Mouse (Mus musculus) urinary bladder, postnatal 25 days (tissue): ENCODE measurements around the gene Dennd2c.

Experiments
- DNase-seq: peaks from one replicate; pipeline ENCODE4 v3.0.0; 2022; ENCODE audit warnings: low spot score

Gene Dennd2c

DNA sequence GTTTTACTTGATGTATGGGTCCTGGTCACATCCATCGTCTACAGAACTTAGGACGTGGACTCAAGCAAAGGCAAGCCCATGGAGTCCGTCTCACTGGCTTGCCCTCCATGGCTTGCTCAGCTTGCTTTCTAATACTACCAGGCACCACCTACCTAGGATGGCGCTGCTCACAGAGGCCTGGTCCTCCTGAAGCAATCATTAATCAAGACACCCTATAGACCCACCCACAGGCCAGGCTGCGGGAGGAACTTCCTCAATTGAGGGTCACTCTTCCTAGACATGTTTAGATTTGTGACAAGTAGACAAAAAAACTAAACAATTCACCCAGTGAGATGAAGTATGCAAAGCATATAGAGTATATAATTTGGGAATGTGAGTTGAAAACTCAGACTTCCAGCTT, 9.8 kb downstream of the Dennd2c start:
- DNase-seq = no peak

DNA sequence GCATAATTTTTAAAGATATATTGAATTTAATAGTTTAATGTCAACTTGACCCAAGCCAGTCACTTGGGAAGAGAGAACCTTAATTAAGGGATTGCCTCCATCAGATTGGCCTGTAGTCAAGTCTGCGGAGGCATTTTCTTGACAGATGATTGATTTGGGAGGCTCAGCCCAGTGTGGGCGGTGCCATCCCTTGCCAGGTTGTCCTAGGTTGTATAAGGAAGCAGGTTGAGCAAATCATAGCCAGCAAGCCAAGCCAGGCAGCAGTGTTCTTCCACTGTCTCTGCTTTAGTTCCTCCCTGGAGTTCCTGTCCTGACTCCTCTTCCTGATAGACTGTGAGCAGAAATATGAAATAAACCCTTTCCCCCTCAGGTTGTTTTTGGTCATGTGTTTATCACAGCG, 21.2 kb downstream of the Dennd2c start:
- no peak for DNase-seq

DNA sequence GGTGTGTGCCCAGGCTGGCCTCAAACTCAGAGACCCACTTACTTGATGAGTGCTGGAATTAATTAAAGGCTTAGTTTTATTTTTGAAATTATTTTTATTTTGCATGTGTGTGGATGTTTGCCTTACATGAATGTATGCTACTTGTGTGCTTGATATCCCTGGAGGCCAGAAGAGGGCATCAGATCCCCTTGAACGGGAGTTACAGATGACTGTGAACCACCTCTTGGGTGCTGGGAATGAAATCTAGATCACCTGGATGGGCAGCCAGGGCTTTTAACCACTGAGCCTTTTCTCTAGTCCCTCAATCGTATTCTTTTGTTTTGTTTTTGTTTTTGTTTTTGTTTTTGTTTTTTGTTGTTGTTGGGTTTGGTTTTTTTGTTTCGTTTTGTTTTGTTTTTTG, 23.7 kb downstream of the Dennd2c start:
- no peak for DNase-seq

DNA sequence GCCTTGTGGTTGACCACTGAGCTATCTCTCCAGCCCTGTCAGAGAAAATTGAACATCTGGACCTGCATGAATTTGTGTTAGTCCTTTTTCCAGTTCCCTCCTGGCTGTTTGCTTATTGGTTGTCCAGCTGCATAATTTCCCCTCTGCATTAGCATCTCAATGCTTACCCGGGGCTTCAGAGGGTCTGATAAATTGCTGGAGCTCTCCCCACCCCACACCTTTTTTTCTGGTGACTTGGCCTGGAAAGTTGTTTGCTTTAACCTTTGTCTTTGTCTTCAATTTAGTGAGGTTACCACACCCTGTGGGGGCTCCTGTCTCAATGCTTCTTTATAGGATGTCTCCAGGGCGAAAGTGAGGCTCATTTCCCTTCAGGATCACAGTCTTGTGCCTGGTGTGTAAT, 24.8 kb downstream of the Dennd2c start:
- DNase-seq = no peak

DNA sequence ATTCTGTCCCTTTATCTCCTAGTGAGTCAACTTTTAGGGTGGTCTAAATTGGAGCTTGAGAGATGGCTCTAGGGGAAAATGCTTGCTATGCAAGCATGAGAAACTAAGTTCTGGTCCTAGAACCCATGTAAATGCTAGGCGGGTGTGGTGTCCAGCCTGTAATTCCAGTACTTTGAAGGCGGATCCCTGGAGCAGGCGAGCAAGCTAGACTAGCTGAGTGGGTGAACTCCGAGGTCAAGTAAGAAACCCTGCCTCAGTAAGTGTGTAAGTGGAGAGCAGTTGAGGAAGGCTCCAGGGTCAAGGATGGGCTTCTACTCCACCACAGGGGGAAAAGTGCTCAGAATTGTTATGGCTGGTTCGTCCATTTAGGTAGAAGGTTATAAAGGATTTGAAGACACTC, 25.3 kb downstream of the Dennd2c start:
- no peak for DNase-seq

DNA sequence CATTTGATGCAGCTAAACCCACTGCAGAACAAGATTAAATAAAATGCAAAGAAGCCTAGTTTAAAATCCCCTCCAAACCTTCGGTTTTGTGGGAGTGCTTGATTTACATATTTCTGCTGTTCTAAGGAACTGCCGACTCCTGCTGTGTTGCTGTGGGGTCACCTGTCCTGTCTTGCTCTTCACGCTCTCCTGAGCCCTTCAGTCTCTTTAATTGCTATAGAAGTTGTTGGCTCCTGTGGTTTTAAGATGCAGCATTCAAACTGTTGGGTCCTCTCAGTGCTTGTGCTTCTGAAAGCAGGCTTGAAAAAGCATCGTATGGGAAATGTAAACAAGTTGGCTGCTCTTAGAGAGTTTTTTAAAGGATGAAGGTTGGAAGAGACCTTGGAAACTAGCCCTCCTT, 25.8 kb downstream of the Dennd2c start:
- DNase-seq = no peak

DNA sequence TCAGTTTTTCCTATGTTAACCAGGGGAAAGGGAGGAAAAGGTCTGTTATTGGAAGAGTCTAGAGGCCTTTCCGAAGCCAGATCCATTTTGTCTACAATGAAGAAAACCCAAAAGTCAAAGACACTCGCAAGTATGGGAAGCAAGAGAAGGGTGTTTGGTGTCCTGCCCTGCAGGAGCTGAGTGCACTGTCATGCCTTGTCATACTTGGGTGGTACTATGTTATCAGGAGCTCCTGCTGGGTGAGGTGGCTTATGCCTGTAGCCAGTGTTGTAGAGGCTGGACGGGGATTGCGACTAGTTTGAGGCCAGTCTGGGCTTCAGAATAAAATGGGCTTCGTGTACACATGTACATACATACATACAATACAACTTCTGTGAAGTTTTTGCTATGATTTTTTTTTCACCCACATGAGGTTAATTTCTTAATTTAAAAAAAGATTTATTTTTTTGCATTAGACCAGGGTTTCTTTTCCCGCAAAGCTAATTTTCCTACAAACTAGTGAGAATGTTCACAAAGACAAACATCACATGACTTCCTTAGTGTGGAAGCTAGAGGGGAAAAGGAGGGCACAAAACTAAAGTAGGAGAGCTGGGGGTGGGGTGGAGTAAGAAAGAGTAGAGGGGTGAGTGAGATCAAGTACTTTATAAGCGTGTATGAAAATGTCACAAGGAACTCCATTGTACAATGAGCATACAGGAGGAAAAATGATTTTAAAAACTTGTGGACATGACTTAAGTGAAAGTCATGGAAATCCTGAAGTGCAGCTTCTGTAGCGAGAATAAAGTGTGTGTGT, 27.2 kb downstream of the Dennd2c start:
- DNase-seq = no peak

DNA sequence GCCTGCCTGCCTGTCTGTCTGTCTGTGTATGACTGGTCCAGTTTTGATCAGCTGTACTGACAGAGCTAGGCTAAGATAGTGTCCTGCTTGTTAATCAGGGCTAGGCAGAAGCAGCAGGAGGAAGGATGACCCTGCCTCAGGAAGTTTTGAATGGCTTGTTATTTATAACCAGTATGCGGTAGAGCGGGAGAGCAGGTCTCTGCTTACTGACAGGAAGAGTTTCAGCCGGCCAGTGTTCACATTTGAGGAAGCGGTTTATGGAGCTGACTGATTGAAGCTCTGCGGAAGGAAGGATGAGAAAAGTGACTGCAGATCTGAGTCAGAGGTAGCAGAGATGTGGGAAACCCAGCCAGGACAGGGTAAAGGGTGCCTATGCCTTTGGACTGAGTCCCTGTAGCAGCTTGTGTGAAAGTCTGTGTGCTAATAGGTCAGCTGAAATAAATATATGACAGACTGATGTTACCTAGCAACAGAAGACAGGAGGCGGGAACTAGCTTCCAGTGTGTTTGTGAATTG, 27.9 kb downstream of the Dennd2c start:
- no peak for DNase-seq

DNA sequence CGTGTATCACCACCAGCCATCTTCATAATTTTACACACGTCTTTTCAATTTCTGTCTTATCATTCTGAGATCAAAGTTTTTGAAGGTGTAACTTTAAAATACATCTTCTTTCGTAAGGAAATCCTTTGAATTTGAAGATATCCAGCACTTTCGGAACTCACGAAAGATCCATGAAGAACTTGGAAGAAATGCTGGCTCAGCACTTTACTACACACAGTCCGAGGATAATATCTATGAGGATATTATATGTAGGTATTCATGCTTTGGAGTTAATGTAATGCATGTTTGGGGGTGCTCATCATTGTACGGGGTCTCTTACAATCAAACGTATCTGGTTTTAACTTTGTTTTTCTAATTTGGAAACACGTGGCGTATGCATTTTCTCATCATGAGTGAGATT, 30.7 kb downstream of the Dennd2c start:
- no peak for DNase-seq

DNA sequence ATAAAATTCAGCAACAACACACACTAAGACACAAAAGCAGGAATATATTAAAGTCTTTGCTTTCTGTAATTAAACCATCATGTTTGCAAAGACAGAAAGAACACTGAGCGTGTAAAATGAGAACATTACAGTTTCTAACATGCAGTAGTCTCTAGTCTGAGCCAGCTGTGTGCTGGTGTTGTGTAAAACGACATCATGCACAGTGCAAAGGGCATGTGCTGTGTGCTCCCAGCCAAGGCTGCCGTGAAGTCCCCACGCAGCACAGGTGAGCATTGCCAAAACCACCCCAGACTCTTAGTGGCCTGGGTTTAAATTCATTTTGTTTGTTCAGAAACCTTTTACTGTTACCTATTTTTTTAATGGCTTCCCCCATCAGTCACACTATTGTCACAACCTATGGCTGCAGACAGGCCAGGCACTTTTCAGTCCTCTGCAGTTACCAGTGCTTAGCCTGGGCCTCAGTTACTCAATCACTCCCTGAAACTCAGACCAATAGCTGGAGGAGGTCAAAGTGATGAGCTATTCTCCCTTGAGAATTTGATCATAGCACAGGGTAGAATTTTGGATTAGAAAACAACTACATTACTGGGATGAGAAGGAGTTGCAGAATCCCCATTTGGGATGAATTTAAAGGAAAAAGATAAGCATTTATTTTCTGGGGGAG, 34.1 kb downstream of the Dennd2c start:
- DNase-seq = no peak

DNA sequence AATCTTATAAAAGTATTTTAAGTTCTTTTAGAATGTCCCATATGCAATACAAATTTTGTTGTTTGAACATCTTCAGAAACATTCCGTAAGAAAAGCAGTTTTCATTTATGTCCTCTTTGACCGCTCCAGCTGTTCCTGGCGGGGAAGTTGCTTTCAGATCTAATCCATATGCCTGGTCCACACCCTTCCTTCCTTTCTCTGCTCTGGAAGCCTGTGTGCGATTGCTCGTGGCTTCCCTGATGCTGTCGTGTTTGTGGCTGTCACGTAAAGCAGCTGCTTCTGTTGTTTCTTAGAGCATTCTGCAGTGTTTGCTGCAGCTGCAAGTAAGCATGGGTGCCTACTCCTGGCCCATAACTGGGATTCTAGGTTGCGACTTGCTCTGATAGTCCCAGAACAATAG, 36.6 kb downstream of the Dennd2c start:
- DNase-seq = no peak

DNA sequence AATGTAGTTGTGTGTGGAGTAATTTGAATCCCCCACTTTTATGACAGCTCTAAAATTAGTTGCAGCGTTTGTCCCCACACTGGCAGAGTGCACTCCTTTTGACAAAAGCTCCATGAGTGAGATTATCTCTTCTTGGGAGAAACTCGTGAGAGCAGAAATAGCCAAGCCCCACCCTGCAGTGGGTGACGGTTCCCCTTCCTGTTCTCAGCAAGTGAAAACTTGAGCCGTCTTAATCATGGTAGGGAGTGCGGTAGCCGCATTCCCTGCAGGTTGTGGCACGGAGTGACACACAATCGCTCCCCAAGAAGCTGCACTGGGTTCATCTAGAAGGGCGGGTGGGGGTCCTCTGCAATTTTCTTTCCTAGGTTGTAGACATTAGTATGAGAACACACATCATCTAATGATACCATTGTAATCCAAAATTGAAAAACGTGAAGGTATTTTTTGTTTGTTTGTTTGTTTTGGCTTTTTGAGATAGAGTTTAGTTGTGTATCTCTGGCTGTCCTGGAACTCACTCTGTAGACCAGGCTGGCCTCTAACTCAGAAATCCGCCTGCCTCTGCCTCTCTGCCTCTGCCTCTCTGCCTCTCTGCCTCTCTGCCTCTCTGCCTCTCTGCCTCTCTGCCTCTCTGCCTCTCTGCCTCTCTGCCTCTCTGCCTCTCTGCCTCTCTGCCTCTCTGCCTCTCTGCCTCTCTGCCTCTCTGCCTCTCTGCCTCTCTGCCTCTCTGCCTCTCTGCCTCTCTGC, 37.9 kb downstream of the Dennd2c start:
- DNase-seq = peak; percentile 31

DNA sequence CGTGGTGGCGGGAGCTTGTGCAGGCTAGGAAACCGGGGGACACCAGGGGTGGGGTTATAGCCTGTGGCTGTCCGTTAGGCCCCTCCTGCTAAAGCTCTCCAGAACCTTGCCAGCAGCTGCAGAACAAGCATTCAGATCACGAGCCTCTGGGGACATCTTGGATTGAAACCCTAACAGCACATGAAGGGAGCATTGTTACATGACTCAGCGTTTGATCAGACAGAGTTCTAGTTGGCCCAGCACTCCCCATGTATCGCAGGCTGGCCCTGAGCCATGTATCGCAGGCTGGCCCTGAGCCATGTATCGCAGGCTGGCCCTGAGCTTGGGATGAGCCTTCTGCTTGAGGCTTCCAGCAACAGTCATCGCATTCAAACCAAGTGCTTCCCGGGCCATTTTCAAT, 38.9 kb downstream of the Dennd2c start:
- DNase-seq = no peak

DNA sequence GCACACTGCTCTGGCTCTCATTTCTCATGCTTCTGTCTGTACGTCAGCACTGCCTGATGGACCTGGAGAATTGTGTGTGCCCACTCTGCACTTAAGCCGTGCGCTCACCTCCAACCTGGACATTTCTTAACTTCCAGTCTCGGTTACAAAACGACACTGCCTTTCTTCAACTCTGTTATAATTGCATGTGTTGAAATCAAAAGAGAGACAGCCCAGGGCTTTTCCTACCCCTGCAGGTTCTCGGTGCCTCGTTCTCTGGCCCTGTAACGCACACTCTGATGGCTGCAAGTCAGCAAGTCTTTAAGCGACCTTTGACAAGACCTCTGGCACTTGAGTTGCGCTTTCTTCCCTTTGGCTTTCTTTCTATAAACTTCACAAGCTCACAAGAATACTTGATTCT, 40.0 kb downstream of the Dennd2c start:
- no peak for DNase-seq

DNA sequence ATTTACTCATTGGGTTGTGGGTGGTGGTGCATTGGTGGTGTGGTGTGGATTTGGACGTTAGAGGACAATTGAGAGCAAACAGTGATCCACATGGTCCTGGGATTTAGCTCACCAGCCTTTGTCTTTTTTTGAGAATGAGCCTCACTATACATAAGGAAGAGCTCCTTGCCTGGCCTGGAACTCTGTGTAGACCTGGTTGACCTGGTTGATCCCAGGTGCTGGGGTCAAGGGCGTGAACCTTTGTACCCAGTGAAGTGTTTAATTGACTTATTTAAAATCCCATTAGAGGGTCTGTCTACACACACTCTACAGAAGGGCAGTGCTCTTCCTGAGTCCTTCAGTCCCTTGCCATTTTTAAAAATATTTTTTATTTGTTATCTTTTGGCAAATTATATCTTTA, 42.9 kb downstream of the Dennd2c start:
- no peak for DNase-seq

DNA sequence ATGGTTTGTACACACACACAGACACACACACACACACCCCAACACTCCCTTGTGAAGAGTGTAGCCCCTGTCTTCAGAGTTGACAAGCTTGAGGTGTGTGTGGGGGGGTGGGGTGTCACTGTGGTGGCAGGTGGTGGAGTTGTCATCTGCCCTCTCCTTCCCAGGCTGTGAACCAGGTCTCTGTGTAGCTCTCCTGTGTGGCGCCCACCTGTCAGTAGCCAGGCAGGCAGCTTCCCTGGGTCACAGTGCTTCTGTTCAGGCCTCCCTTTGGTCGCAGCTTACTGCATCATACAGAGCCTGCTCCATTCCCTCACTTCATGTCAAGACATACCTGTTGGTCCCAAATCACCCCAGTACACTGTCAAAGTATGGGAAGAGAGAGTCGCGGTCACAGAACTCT, 43.4 kb downstream of the Dennd2c start:
- no peak for DNase-seq

DNA sequence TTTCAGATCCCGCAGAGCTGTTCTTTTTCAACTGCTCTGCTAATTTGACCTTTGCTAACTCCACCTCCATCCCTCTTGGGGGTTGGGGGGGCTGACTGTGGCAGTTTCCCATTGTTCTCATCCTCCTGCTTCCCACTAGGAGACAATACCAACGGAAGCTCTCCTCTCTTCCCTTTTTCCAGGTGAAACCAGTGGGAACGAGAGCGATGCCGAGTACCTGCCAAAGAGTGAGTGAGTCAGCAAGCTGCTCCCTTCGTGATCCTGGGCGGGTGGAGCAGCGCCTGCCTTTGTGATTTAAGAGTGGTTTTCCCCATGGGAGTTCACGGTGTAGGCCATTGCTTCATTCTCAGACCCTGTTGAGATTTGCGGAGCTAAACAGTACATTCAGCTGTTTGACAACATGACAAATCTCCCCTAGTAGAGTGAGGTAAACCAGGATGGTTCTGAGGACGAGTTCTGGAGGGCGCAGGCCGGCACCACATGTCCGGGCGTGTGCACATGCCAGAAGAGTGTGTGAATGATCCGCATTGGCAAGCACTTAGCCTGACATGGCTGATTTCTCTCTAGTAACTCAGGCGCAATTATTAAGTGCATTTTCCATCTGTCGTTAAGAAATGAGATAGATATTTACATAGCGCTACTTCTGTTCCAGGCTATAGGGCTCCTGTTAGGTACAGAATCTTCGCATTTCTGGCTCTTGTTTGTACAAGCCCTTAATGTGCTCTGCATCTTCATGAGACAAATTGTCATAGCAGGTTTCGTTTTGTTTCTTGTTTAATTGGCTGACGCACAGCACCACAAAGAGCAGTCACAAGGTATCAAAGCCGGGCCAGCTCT, 44.1 kb downstream of the Dennd2c start:
- no peak for DNase-seq

DNA sequence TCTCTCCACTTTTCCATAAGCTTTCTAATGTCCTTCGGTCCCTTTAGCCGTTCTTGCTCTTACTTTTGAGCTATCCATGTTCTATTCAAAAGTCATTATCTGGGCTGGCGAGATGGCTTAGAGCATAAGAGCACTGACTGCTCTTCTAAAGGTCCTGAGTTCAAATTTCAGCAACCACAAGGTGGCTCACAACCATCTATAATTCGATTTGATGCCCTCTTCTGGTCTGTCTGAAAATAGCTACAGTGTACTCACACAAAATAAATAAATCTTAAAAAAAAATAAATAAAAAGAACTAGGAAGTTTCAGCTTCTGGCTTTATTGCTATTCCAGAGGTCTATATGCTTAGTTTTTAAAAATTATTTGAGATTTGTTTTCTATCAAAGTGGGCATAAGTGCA, 45.4 kb downstream of the Dennd2c start:
- DNase-seq = no peak

DNA sequence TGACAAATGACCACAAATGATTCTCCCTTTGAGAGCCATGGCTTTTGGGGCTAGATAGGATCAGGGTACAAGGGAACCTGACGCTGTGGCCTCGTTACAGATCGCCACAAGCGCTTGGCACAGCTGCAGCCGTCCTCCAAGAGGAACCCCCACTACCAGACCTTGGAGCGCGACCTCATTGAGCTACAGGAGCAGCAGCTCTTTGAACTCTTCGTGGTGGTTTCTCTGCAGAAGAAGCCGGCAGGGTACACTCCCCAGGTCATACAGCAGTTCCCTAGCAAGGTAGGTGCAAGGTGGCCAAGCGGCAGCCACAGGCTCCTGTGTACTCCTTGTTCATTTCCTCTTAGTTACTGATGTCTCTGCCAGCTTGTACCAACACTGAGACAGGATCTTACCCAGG, 46.5 kb downstream of the Dennd2c start:
- no peak for DNase-seq

DNA sequence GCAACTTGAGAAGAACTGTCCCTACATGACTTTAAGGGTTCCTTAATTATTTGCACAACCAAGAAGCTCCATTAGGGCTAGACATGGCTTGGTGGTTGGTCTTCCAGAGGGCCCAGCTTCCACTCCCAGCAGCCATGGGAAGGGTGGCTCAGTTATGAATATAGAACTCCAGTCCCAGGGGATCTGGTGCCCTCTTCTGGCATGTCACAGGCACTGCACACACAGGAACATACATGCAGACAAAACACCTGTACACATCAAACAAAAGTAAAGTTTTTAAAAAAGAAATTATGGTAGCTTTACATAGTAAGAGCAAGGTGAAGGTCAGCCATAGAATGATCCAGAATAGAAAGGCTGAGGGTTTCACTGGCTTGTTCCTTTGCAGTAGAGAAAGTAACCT, 51.4 kb downstream of the Dennd2c start:
- no peak for DNase-seq

DNA sequence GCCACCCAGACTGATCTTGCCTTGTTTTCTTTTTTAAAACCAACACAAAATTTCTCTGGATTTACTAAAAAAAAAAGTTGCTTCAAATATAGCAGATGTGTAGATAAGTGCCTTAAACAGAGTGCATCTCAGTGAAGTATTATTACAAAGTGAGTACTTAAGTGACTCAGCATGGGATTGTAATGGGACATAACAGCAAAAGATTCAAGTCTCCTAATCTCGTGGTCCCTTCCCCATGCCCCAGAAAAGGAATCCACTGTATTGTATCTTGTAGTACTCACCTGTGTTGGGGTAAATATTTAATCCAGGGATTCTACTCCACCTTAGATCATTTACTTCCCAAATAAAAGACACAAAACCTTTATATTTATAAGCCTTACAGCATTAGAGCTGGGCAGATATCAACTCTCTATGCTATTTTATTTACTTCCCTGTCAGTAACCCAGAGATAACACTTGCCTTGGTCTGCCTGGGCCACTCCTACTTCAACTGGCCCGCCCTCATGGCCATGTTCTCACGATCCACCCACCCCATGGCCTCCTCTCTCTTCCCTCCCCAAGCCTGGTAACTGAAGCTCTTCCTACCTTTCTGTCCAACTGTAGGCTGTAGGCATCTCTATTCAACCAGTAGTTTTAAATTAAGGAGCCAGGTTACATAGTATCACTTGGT, 57.0 kb downstream of the Dennd2c start:
- DNase-seq = no peak

DNA sequence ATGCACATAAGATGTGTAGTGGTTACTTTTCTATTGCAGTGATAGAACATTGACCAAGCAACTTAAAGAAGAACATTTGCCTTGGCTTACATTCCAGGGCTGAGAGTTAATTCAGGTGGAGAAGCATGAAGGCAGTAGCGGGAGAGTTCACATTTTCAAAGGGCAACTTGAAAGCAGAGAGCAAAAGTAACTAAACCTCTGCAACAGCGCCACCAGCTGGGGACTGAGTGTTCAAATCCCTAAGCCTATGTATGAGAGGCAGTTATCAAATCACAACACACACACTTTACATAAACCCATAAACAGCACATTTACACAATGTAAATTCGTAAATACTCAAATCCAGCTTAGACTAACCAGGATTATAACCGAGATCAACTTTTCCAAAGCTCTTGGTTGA, 67.4 kb downstream of the Dennd2c start:
- peak; percentile 78 for DNase-seq
